Mouse (Mus musculus) layer of hippocampus, adult 11-12 months (tissue): ENCODE results near the gene Gm20388.

Experiments used
- DNase-seq: peaks from one replicate; pipeline ENCODE4 v3.0.0; 2022; ENCODE audit warnings: low spot score

Gene Gm20388

GRCm38 (mm10) chr8:122104658-122105057, 2194.0 kb downstream of the Gm20388 start:
- no peak for DNase-seq

GRCm38 (mm10) chr8:122106270-122106669, 2195.6 kb downstream of the Gm20388 start:
- peak; percentile 72 for DNase-seq

GRCm38 (mm10) chr8:122110240-122110866, 2199.7 kb downstream of the Gm20388 start:
- DNase-seq = no peak

- no peak for DNase-seq
Observed at GRCm38 (mm10) chr8:122110867-122111253, 2200.2 kb downstream of the Gm20388 start.

GRCm38 (mm10) chr8:122111745-122112144, 2201.1 kb downstream of the Gm20388 start:
- no peak for DNase-seq

- peak; percentile 43 for DNase-seq
Observed at GRCm38 (mm10) chr8:122112264-122112965, 2201.8 kb downstream of the Gm20388 start.

GRCm38 (mm10) chr8:122114890-122115289, 2204.2 kb downstream of the Gm20388 start:
- DNase-seq = no peak

- no peak for DNase-seq
Observed at GRCm38 (mm10) chr8:122116716-122117357, 2206.2 kb downstream of the Gm20388 start.

- DNase-seq = no peak
Observed at GRCm38 (mm10) chr8:122118097-122118496, 2207.5 kb downstream of the Gm20388 start.

- no peak for DNase-seq
Observed at GRCm38 (mm10) chr8:122118536-122118935, 2207.9 kb downstream of the Gm20388 start.

GRCm38 (mm10) chr8:122124326-122124725, 2213.7 kb downstream of the Gm20388 start:
- no peak for DNase-seq

GRCm38 (mm10) chr8:122126659-122127058, 2216.0 kb downstream of the Gm20388 start:
- no peak for DNase-seq

- DNase-seq = no peak
Observed at GRCm38 (mm10) chr8:122134121-122134529, 2223.5 kb downstream of the Gm20388 start.

GRCm38 (mm10) chr8:122135494-122135893, 2224.9 kb downstream of the Gm20388 start:
- no peak for DNase-seq

GRCm38 (mm10) chr8:122139784-122140183, 2229.1 kb downstream of the Gm20388 start:
- DNase-seq = peak; percentile 65

- DNase-seq = no peak
Observed at GRCm38 (mm10) chr8:122140411-122140810, 2229.8 kb downstream of the Gm20388 start.

- no peak for DNase-seq
Observed at GRCm38 (mm10) chr8:122142428-122142827, 2231.8 kb downstream of the Gm20388 start.

- DNase-seq = peak; percentile 30
Observed at GRCm38 (mm10) chr8:122143231-122143630, 2232.6 kb downstream of the Gm20388 start.

- DNase-seq = no peak
Observed at GRCm38 (mm10) chr8:122144729-122145311, 2234.2 kb downstream of the Gm20388 start.

- no peak for DNase-seq
Observed at GRCm38 (mm10) chr8:122149045-122149444, 2238.4 kb downstream of the Gm20388 start.

GRCm38 (mm10) chr8:122149606-122150005, 2239.0 kb downstream of the Gm20388 start:
- no peak for DNase-seq

- DNase-seq = no peak
Observed at GRCm38 (mm10) chr8:122151541-122151940, 2240.9 kb downstream of the Gm20388 start.
